Mouse (Mus musculus) forelimb bud, embryonic 11.5 days (tissue): ENCODE data around the gene Gng2.

Experiments
- DNase-seq: peaks from one replicate; pipeline ENCODE4 v3.0.0-alpha.2; 2012; ENCODE audit warnings: low read depth, low spot score

The Gng2 gene

GRCm38 (mm10) chr14:19977271-19978024 lies at the start of gene Gng2:
Gene Gng2, minus strand, starts transcription at chr14:19977627.
- no peak for DNase-seq

- DNase-seq: no peak
Observed at GRCm38 (mm10) chr14:20024888-20025719, 47.7 kb upstream of the Gng2 start.

- DNase-seq: no peak
Observed at GRCm38 (mm10) chr14:20023939-20024338, 46.5 kb upstream of the Gng2 start.

- no peak for DNase-seq
Observed at GRCm38 (mm10) chr14:20019486-20019885, 42.1 kb upstream of the Gng2 start.

- DNase-seq: no peak
Observed at GRCm38 (mm10) chr14:20012506-20013275, 35.3 kb upstream of the Gng2 start.

GRCm38 (mm10) chr14:20007446-20007845 lies 30.0 kb upstream of the Gng2 start:
- DNase-seq: no peak

GRCm38 (mm10) chr14:20004777-20005289 lies 27.4 kb upstream of the Gng2 start:
- no peak for DNase-seq

- DNase-seq: no peak
Observed at GRCm38 (mm10) chr14:19996853-19997252, 19.4 kb upstream of the Gng2 start.

- no peak for DNase-seq
Observed at GRCm38 (mm10) chr14:19995943-19996342, 18.5 kb upstream of the Gng2 start.

GRCm38 (mm10) chr14:19994068-19994467 lies 16.6 kb upstream of the Gng2 start:
- DNase-seq: no peak

GRCm38 (mm10) chr14:19993570-19993883 lies 16.1 kb upstream of the Gng2 start:
- DNase-seq: no peak

- DNase-seq: no peak
Observed at GRCm38 (mm10) chr14:19992873-19993569, 15.6 kb upstream of the Gng2 start.

- DNase-seq: no peak
Observed at GRCm38 (mm10) chr14:19991861-19992260, 14.4 kb upstream of the Gng2 start.

- DNase-seq: no peak
Observed at GRCm38 (mm10) chr14:19990436-19990993, 13.1 kb upstream of the Gng2 start.

GRCm38 (mm10) chr14:19988410-19988809 lies 11.0 kb upstream of the Gng2 start:
- no peak for DNase-seq

- DNase-seq: no peak
Observed at GRCm38 (mm10) chr14:19987358-19987834, 10.0 kb upstream of the Gng2 start.

- DNase-seq: peak; percentile 98
Observed at GRCm38 (mm10) chr14:19986614-19987357, 9.4 kb upstream of the Gng2 start.

- no peak for DNase-seq
Observed at GRCm38 (mm10) chr14:19985912-19986613, 8.6 kb upstream of the Gng2 start.

- peak; percentile 72 for DNase-seq
Observed at GRCm38 (mm10) chr14:19985107-19985911, 7.9 kb upstream of the Gng2 start.
